Mouse (Mus musculus) macrophage (primary cell): Measurements from ENCODE around the gene Tango2. TPM values are rescaled to one million over a fixed set of nuclear protein-coding genes. Genes with fewer than 3 reads are reported as not detected.

ENCODE experiments used
- H3K27ac ChIP-seq: fragments of 350-480 bp; formaldehyde crosslinking; 2 replicates; pipeline ENCODE4 v1.9.0; 2021
- H3K36me3 ChIP-seq: fragments of 350-480 bp; formaldehyde crosslinking; 2 replicates; pipeline ENCODE4 v1.9.0; 2021; ENCODE audit errors: inconsistent target
- H3K4me3 ChIP-seq: fragments of 350-480 bp; formaldehyde crosslinking; 2 replicates; pipeline ENCODE4 v1.9.0; 2021; ENCODE audit errors: inconsistent target
- H3K79me2 ChIP-seq: fragments of 350-480 bp; formaldehyde crosslinking; 2 replicates; pipeline ENCODE4 v1.9.0; 2021; ENCODE audit errors: inconsistent target
- WGBS: methylation state at CpG from one replicate; pipeline ENCODE4 v1.1.7; 2026; ENCODE audit warnings: inconsistent platforms; ENCODE audit not compliant: missing documents; 5-methylcytosine and 5-hydroxymethylcytosine counted together
- polyA plus RNA-seq: library from polyadenylated mRNA; stranded (reverse); fragments of 250-400 nt; gene quantifications from 3 replicates; pipeline ENCODE4 v1.2.4, GENCODE M21; 2018; ENCODE audit warnings: inconsistent platforms

Tango2 gene
- polyA plus RNA-seq, 1 experiment from 2014 or later: 16.5 TPM

DNA sequence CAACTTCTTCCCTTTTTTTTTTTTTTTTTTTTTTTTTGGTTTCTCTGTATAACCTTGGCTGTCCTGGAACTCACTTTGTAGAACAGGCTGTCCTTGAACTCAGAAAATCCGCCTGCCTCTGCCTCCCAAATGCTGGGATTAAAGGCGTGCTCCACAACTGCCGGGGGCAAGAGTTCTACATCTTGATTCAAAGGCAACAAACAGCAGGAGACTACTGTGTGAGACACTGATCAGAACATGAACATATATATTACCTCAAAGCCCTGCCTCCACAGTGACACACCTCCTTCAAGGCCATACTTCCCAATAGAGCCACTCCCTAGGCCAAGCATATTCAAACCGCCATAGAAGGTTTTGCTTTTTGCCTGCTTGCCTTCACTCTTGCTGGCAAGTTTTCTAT is 25.7 kb upstream of the Tango2 start:
- H3K4me3 ChIP-seq: no peak overlapping the region
- 94% methylated on average over 4 of the region's 4 CpGs for WGBS

DNA sequence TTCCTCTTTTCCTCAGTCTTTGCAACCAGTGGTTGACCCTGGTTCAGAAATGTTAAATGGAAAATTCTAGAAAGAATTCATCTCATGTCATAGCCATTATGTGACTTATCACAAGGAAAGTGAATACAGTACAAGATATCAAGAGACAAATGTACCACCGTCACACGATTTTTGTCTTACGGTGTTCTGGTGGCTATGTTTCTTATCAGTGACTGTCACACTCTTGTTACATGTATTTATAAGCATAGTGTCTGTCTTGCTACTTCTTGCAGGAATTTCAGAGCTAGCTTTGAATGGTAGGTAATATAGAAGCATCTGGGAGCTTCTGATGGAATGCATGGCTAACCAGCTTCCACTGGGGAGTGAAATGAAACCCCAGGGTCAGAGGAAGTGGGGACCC is 22.3 kb upstream of the Tango2 start:
- Histone ChIP-seq H3K79me2 (no peaks in the 10 kb centered on the region), H3K36me3 (no peaks in the 10 kb centered on the region), H3K4me3 (no peak overlapping the region), H3K27ac (no peak overlapping the region)
- 93% methylated on average over 3 of the region's 3 CpGs for WGBS

More for the DNA sequence above, 25.7 kb upstream of the Tango2 start:
- Histone ChIP-seq H3K27ac (no peak overlapping the region), H3K79me2 (no peaks in the 10 kb centered on the region), H3K36me3 (no peaks in the 10 kb centered on the region)

DNA sequence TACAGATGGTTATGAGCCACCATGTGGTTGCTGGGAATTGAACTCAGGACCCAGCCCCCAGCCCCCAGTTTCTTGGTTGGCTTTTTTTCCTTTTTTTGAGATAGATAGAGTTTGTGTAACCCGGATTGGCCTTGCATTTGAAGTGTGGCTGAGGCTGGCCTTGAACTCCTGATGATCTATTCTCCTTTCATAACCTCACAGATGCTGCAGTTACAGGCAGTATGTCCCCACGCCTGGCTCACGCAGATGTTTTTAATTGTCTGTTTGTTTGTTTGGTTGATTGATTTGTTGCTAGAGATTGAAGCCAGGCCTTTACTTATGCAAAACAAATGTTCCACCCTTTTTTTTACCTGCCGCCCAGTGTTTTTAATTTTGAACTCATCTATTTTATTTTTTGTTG is 18.9 kb upstream of the Tango2 start:
- 96% methylated on average over 4 of the region's 4 CpGs for WGBS
- no peak overlapping the region for H3K27ac ChIP-seq
- no peaks in the 10 kb centered on the region for H3K36me3 ChIP-seq
- H3K4me3 ChIP-seq: no peak overlapping the region
- no peaks in the 10 kb centered on the region for H3K79me2 ChIP-seq

DNA sequence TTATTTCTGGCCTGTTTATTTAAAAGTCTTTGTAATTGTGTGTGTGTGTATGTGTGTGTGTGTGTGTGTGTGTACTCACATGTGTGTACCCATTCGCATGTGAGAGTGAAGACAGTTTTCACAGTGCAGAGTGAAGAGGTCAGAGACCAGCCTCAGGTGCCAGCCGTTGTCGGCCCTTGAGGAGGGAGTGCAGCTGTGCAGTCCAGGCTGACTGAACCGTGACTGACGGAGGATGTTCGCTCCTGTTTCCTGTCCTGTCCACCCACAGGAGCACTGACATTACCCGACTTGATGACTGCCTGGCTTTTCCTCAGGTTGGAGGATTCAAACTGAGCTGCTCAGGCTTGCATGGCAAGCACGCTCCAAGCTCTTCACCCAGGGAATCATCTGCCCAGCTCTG is 15.0 kb upstream of the Tango2 start:
- no peaks in the 10 kb centered on the region for H3K36me3 ChIP-seq
- H3K27ac ChIP-seq: no peak overlapping the region
- H3K79me2 ChIP-seq: no peaks in the 10 kb centered on the region
- 89% methylated on average over 8 of the region's 8 CpGs for WGBS
- H3K4me3 ChIP-seq: no peak overlapping the region

DNA sequence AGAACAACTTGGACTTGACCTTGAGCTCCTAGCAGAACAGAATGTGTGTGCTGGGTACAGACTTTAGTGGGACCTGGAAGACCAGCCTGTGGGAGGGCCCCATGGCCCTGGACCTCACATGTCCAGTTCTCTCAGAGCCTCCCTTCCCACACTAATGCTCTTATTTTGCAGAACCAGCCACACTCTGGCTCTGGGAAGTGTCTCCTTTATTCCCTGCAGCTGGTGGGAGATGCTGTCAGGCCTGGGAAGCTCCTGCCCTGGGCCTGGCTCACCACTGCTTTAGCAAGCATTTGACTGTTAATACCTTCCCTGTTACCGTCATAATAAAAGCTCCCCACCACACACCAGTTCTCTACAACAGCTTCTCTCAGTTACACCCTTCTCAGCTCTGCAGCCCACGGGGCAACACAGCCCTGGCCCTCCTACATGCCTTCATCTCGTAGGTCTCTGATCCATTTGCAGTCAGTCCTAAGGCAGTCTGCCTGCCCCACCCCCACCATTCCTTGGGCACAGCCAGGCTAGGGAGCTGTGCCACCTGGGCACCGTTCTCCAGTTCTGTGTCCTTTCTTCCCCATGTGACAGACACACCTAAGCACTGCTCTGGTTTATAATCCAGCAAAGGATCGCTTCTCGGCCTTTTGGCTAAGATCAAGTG is 12.4 kb upstream of the Tango2 start:
- Histone ChIP-seq H3K27ac (no peak overlapping the region), H3K79me2 (no peaks in the 10 kb centered on the region), H3K4me3 (no peak overlapping the region), H3K36me3 (no peaks in the 10 kb centered on the region)
- 98% methylated on average over 6 of the region's 6 CpGs for WGBS

DNA sequence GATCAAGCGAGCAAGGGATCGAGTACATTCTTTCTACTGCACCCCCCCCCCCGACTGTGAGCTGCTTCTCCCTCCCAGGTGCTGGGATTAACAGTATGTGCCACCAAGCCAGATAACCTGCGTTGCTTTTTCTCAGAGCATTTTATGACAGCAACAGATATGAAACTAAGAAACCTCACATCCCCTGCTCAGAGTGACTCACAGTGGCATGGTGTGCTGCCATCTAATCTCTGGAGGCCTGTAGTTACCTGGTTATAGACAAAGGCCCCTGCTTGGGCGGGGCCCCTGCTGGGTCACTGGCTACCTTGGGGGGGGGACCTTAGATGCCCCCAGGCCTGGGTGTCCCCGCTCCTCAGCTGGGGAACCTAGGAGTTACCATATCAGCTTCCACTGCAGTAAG is 10.1 kb upstream of the Tango2 start:
- H3K27ac ChIP-seq: no peak overlapping the region
- 89% methylated on average over 6 of the region's 6 CpGs for WGBS
- no peaks in the 10 kb centered on the region for H3K79me2 ChIP-seq

DNA sequence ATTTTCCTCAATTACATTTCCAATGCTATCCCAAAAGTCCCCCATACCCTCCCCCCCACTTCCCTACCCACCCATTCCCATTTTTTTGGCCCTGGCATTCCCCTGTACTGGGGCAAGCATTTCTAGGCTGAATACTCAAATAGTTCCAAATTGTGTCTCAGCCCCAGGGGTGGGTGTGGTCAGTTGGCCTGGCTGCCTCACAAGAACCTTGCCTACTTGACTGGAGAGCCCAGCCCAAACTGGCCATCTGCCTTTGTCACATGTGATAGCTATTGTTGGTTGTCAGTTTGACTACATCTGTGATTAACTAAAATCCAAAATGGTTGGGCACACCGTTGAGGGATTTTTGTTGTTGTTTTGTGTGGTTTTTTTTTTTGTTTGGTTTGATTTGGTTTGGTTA is 9.1 kb upstream of the Tango2 start:
- H3K36me3 ChIP-seq: no peaks in the 10 kb centered on the region
- H3K79me2 ChIP-seq: no peaks in the 10 kb centered on the region
- WGBS: 70% methylated on average over 1 of the region's 1 CpGs
- H3K4me3 ChIP-seq: no peak overlapping the region
- H3K27ac ChIP-seq: no peak overlapping the region

More for the DNA sequence above, 10.1 kb upstream of the Tango2 start:
- Histone ChIP-seq H3K4me3 (no peak overlapping the region), H3K36me3 (no peaks in the 10 kb centered on the region)

DNA sequence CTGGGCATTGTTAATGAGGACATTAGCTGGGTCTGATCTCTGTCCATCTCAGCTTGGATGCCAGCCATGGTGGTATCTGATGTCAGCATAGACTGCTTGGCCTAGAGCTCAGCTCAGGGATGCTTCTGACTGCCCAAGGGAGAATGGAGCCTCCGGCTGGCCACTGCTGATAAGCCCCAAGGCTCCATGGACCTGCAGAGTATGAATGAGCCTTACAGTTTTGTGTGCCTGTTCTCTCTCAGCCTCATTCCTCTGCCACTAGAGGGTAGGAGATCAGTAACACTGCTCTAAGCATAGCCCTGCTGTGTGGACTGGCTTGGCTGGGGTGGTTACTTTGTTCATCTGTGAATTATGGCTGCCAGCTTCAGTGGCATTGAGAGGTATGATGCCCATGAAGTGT is 5.2 kb upstream of the Tango2 start:
- Histone ChIP-seq H3K27ac (no peak overlapping the region), H3K79me2 (no peaks in the 10 kb centered on the region), H3K4me3 (no peak overlapping the region), H3K36me3 (no peaks in the 10 kb centered on the region)
- 79% methylated on average over 1 of the region's 1 CpGs for WGBS

DNA sequence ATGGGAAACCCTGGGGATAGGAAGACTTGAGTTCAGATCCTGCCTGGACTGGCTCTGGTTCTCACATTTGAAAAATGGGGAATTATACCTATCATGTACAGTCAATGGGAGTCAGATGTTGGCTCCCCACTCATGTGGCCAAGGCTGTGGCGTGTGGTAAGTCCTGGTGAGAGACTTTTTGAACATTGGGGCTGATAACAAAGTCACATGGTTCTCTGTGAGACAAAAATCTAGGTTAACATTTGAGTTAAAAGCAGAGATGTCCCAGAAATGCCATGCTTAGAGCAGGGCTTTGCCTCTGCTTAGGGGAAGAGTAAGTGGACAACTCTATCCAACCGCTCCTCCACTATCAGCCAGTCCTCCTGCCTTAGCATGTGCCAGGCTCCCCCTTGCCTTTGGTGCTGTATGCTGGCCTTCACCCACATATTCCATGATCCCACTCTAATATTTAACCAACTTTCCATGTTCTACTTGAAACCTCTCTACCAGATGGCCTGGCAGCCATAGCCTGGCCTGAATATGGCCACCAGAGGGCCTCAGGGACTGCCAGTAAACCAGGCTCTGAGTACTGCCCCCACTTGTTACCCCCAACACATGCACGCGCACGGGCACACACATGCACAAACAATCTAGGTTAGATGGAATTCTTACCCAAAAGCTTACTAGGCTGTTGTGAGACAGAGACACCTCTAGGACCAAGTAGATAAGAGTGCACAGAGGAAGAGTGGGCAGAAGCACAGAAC is 3.6 kb upstream of the Tango2 start:
- Histone ChIP-seq H3K79me2 (no peaks in the 10 kb centered on the region), H3K4me3 (no peak overlapping the region), H3K27ac (no peak overlapping the region), H3K36me3 (no peaks in the 10 kb centered on the region)
- 64% methylated on average over 5 of the region's 5 CpGs for WGBS

DNA sequence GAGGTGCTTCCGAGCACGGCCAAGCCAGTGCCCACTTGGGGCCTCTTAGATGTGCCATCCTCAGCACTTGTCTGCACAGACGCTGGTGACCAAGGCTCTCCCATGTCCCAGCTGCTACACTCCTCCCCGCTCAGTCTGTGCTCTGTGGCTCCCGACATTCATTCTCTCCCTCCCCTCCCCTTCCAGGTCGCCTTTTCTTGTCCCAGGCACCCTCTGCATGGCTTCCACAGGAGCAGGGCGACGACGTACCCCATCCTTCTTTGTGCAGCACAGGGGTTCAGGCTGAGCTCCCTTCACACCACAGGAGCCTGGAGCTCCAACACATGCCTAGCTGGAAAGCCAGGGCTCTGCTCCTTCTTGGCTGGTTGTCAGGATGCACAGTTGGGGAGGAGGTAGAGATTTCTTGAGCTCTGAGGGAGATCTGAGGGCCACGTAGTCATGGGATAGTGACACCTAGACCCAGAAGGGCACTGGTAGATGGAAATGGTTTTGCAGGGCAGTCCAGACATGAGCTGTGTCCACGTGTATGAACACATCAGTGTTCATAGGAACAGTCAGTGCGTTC is 1.9 kb upstream of the Tango2 start:
- Histone ChIP-seq H3K36me3 (no peaks in the 10 kb centered on the region), H3K4me3 (no peak overlapping the region), H3K79me2 (no peaks in the 10 kb centered on the region), H3K27ac (no peak overlapping the region)
- WGBS: 92% methylated on average over 12 of the region's 12 CpGs

DNA sequence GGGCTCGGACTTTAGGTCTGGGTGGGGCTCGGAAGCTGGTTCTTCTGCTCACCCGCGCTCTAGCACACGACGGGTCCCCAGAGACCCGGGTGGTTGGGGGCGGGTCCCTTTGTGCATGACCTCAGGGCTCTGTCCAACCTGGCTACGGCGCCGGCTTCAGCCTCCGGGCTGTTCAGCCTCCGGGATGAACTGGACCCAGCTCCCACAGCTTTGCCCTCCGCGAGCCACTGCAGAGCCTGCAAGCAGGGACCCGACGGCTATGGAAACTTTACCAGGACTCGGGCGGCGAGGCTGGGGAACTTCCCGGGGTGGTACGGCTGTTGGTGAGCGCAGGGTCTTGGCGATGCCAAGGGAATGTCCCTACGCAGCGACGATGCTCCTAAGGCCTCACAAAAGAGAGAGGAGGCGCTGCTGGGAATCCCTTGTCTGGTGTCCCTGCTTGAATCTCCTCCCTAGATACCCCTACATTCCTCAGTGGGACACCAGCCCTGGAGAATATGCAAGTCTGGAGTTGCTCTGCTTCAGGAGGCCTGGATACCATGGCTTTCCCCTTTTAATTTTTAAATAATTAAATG is 785 bp upstream of the Tango2 start:
- H3K4me3 ChIP-seq: no peak overlapping the region
- H3K36me3 ChIP-seq: no peaks in the 10 kb centered on the region
- no peaks in the 10 kb centered on the region for H3K79me2 ChIP-seq
- H3K27ac ChIP-seq: no peak overlapping the region
- WGBS: 10% methylated on average over 28 of the region's 28 CpGs

DNA sequence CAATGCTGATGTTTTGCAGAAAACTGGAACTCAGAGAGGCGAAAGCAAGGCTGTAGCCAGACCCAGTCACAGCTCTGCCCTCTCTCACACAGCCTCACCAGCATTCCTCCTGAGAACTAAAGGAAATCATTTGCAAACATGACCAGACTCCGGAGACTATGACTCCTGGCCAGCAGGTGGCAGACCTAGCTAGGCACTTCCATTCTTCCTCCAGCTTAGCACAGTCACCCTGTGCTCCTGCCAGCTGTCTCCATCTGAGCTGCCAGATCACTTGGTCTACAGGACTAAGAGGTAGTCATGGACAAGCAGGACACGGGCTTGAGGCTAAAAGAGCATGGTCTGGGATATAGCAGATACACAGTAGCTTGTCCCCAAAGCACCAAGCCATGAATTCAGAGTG is 2.7 kb downstream of the Tango2 start:
- Histone ChIP-seq H3K4me3 (no peak overlapping the region), H3K79me2 (peaks cover 33% of the 10 kb centered on the region), H3K36me3 (no peaks in the 10 kb centered on the region), H3K27ac (no peak overlapping the region)
- WGBS: 0% methylated on average over 3 of the region's 3 CpGs

DNA sequence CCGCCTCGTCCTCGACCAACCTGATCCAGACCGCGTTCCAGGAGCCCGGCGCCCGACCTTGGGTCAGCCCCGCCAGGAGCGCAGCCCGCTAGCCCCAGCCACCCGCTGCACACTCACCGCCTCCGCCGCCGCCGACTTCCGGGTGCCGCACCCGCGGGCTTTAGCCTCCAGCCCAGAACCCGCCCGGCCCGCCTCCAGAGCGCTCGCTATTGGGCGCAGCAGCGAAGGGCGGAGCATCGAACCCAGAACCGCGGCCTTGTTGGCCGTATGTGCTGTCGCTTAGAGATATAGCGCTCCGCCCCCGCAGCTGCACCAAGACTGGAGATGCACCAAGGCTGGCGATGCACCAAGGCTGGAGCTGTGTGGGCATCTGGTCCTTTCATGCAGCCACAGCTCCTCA is 4.1 kb downstream of the Tango2 start:
- peaks cover 44% of the 10 kb centered on the region for H3K79me2 ChIP-seq
- peak overlapping the region; percentile 84 for H3K4me3 ChIP-seq
- WGBS: under 1% methylated on average over 38 of the region's 38 CpGs
- H3K27ac ChIP-seq: peak overlapping the region; percentile 38; the same call in 1 of the 2 replicates
- H3K36me3 ChIP-seq: no peaks in the 10 kb centered on the region

DNA sequence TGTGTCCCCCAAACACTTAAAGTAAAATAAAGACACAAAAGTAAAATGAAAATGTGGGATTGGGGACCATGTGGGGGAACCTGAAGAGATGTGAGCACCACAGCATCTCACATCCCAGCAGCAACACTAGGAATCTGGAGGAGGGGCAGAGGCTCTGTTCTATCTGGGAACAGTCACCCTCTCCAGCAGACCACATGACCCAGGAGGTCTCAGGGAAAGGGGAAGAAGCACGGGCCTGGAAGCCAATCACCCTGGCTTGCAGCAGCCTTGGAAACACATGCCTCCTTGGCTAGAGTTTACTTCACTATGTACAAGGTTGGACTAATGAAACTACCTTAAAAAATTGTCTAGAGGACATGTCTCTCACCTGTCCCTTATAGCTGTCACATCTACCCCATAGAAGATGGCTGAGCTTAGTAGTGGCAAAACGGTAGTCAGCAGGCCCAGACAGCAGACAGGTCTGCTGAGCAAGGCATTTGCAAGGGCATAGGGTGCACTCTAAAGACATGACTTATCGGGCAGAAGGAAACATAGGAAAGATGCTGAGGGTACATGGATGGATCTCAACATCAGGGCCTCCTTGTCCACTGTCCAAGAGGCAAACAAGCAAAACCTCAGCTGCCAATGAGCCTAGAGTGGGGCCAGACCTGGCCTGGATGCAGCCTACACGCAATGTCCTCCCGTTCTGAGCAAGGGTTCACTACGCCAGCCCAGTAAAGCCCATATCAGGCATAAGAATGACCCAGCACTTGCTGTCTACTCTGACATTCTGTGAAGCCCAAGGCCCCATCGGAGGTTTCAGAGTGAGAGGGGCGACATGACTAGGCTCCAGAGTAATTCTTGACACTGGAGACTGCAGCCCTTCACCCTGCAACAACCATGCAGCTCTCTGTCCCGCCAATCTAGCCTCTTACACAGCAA is 5.0 kb downstream of the Tango2 start:
- peak overlapping the region; percentile 38 for H3K27ac ChIP-seq
- WGBS: 33% methylated on average over 9 of the region's 9 CpGs
- H3K79me2 ChIP-seq: peaks cover 44% of the 10 kb centered on the region
- H3K36me3 ChIP-seq: peaks cover 7% of the 10 kb centered on the region; the same call in 1 of the 2 replicates
- peak overlapping the region; percentile 84 for H3K4me3 ChIP-seq
